Mouse (Mus musculus): ENCODE results near the gene Flt1.

Gene Flt1

DNA sequence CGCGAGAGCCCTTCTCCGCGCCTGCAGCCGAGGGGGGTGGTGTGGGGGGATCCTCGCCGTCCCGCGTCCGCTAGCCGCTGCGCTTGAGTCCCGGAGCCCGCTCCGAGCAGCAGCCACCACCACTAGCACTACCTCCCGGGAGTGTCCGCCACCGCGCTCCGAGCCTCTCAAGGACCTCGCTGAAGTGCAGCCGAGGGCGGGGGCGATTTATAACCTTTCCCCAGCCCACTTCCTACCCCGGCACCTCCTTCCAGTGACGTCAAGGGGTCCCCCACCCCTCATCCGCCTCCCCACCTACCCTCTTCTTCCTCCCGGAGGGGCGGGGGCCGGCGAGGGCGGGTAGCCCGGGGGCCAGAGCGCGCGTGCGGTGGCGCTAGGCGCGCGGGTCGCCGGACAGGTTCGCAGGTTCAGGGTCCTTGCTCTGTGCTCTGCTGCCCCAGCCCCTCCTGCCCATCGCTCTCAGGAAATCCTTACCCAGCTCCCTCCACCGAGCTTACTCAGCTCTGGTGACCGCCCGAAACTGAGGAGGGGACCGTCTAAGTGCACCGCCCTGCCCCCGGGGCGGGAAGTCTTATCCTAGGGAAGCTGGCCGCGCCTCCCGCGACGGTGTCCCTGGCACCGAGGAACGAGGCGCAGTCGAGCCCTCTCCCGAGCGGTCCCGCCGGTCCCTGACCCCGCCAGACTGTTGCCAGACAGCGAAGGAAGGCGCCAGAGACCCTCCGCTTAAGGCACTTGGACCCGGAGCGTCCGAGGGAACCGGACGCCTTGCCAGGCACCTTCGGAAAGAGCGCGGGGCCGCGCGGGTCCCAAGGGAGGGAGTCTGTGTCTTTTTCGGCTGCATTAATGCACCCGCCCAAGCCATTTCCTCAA, at the start of gene Flt1:
Gene Flt1, minus strand, starts transcription at position 181 of the 870 bp plus-strand sequence.
- DNase-seq, result peak; percentile 86

DNA sequence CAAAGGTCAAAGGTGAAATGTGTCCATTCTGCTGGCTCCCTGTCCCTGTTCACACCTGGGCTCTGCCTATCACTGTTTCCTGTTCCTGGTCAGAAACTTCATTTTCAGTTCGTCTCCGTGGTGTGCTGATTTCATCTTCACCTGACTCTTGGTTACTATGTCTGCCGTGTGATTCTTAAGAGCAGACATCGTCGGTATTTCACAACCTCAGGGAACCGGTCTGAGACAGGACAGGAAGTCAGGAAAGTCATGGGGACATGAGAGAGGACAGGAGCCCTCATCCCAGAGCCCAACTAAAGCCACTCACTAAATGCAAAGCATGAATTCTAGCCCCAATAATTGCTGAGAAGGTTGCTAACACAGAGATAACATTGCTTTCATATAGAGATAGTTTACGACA, 49.4 kb upstream of the Flt1 start:
- DNase-seq, result no peak

DNA sequence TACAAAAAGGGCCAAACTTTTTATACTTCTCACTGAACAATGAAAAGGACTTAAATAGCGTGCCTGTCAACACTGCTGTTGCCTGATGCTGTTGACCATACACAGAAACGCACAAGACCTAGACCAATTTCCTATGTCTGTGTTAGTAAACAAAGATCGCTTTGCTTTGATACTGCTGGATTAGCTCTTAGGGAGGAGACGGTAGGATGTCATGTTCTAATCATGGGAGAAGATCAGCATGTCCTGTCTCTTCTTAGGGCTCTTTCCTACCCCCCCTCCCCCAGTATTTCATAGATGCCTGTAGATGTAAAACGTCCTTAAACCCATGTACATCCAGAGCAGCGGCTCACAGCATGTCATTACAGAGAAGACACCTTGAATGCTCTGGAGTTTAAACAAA, 44.1 kb upstream of the Flt1 start:
- no peak for DNase-seq

DNA sequence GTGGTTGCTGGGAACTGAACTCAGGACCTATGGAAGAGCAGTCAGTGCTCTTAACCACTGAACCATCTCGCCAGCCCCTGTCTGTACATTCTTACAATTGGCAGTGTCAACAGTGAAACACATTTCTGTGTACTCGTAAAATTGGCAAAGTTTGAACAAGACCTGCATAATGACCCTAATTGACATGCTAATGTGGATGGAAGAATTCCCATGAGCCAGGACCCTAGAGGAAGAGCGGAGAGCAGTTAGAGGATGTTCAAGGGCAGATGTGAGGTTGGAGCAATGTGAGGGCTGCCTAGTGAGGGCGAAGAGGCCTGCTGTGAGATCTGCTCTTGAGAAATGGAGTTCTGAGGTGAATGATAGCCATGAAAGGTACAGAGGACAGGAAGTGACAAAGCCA, 38.2 kb upstream of the Flt1 start:
- no peak for DNase-seq

DNA sequence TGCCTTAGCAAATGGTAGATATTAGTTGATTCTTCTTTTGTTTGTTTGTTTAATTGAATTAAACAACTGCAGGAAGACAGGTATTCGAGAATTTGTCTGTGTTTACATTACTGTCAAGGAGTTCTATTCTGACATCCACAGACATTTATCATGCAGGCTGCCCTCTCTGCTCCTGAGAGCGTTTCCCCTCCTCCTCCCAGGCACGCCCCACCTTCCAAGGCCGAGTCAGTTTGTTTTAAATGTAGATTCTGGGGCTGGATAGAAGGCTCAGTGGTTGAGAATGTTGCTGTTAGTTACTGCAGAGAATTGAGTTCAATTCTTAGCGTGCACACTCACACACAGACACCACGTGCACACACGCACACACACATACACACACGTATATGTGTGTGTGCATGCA, 36.2 kb upstream of the Flt1 start:
- DNase-seq, result no peak

DNA sequence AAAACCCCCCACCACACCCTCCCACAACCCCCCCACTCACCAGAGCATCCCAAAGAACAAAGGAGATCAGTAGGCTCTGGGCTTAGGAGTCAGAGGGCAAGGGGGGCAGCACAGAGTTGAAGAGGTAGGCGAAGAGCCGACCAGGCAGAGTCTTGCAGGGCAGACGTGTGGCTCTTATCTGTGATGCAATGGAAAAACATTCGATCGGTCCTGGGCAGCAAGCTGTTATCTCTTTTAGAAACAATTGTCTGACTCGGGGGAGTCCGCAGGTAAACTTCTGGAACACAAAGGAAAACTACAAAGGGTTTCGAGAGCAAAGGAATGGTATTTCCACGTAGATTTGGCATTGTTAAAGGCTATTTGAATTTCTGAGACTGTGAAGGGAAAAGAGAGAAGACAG, 35.5 kb upstream of the Flt1 start:
- no peak for DNase-seq

DNA sequence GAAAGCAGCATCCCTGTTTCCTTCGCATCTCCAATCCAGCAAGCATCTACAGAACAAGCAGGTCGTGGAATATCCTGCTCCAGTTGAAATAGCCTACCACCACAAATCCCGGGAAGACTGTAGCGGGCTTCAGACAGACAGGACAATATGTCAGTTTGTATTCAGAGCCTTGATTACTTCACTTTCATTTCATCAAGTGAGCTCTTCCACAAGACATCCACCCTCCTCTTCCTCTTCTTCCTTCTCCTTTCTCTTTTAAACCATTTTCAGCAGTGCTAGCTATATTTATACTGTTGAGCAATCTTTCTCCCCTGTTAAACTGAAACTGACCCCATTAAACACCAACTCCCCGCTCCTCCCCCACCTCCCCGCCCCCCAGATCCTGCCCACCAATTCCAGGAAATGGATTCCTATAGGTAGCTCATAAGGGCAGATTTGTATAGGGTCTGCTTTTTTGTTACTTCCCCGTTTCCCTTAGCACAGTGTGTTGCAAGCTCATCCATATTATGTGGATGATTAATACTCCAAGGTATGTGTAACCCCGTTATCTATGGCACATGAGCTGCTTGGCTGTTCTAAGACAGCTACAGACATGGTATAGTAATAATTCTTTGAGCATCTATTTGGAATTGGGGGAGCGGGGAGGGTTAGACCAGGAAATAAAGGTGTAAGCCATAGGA, 33.0 kb upstream of the Flt1 start:
- no peak for DNase-seq

DNA sequence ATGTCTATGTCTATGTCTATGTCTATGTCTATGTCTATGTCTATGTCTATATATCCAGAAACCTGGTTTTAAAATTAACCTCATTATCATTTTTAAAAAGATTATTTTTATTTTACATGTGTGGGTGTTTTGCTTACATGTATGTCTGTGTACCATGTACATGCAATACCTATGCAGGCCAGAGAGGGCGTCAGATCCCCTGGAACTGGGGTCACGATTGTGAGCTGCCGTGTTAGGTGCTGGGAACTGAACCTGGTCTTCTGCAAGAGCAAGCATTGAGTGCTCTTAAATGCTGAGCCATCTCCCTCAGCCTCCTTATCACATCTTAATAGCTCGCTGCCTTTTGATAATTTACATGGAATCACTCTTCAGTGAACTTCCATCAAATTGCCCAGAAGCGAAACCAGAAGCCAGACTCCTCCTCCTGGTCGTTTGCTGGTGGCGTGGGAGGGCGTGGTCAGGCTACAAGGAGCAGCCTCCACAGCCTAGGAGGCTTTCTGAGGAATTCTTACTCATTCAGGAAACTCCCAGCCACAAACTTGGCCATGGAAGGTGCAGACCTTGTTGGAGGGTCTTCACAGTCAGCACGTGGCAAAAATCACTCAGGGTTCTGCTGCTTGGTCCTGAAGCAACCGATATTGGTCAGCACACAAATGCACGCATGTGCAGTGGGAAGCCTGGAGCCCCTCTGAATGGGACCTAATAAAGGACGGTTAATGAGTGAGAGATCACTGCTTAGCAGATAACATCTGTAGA, 32.2 kb upstream of the Flt1 start:
- DNase-seq, result peak; percentile 48

DNA sequence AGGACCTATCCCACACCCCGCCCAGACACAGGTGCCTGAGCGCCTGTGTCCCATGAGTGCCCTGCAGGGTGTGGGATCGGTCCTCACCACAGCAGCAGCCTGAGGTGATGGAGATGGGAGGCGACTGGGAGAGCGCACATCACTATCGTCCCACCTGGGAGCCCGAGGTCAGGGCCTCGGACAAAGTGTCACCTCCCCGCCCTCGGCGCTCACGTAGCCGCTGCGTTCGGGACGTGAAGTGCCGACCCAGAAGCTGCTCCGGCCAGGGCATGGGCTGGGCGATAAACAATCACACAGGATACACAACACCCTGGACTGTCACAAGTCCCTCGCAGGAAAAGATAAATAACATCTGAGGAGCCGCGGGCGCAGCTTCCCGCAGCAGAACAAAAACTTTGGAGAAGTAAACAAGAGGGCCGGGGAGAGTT, 27.1 kb upstream of the Flt1 start:
- DNase-seq, result peak; percentile 67

DNA sequence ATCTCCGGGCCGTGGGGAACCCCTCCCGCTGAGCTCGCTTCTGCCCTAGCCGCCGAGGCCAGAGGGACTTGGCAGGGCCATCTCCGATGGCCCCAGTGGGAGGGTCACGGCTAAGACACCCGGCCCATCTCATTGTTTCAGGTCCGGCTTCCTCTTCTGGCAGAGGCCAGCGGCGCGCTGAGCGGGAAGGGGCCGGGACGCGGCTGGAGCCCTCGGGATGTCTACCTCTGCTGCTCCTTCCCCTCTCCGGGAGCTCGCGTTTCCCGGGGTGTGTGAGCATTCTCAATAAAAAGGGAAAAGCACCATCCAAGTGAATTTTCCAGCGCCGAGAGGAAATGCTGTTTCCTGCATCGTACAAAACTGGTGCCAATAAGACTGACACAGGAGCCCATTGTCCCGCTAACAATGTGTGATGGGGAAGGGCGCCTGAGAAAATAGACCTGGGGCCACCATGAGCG, 25.9 kb upstream of the Flt1 start:
- peak; percentile 85 for DNase-seq

DNA sequence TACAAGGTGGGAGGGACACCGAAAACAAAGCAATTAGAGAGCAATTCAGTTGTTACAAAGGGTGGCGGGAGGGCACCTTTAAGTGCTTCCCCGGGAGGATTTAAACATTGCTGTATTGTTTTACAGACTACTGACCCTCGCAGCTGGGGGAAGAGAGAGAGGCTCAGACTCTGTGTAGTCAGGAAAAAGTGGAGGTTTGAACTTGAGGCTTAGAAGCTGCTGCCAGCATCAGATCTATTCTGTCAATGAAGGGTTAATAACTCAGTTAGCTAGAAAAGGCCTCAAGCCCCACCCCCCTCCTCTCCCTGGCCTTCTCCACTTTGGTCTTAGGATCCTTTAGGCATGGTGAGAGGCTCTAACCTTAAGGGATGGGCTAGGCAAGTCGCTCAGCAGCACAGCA, 24.2 kb upstream of the Flt1 start:
- no peak for DNase-seq

DNA sequence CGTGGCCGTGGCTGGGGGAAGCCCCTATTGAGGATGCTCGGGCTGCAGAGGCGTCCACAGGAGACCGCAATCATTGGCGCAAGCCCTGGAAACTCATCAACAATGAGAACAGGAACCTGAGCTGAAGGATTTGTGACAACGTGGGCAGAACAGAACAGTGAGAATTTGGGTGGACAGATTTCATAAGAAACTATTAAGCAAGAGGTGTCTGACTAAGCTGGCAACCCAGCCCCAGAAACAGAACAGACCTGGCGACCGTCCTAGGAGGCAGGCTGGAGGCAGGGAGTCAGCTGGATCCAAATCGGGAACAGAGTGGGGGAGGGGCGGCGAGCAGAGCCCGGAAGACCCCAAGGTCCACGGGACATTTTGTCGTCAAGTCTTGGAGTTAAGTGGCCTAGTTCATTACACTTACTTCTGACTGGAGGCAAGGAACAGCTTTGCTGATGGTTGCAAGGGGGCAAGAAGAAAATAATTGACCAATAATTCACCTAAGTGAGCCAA, 22.3 kb upstream of the Flt1 start:
- peak; percentile 56 for DNase-seq

DNA sequence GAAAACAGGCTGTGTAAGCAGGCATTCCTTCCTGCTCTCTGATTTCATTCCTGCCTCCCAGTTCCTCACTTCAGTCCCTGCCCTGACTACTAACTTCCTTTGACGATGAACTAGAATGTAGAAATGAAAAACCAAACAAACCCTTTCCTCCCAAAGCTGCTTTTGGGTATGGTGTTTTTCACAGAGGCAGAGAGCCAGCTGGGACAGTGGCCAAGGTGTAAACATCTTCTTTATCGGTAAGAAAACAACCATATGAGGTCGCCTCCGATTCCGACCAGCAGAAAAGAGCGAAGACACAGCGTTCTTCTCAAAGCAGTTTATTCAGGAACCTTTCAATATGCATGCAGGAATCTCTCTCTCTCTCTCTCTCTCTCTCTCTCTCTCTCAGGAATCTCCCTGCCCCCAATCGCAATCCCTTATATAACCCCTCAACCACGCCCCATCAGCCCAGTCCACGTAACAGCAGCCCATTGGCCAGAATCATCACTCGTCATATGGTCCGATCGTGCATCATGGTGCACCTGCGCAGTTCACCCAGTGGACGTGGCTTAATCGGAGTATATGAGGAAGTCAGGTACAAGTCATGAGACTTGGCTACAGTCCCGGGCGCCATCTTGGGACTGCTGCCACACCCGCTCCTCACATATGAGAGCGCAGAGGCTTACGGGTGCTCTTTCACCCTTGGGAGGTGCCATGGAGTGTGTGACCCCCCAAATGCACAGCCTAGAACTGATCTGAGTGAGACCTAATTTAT, 19.3 kb upstream of the Flt1 start:
- DNase-seq, result no peak

DNA sequence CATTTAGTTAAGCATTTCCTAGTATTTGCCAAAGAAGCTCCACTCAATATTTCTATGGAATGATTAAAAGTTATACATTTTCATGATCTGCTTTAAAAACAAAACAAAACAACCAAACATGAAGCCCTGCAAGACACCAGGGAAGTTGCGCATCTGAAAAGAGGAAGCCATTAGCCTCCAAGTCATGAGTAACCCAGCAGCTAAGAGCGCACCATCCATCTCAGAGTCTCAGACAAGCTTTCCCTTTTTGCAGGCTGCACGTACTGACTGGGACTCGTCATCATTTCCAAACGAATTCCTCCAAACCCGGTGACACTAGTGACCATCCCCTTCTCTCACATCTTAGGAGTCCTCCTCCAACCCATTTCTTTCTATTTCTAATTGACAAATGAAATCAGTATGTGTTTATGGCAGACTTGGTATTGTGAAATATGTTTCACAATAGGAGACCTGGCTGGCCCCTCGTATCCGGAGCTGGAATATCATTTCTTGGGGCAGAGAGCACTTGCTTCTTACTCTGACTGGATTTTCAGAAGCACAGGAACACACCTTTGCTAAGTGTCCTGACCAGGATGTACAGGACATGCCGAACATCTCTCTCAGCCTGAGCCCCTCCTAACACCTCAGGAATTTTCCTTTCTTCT, 16.8 kb upstream of the Flt1 start:
- DNase-seq, result no peak

DNA sequence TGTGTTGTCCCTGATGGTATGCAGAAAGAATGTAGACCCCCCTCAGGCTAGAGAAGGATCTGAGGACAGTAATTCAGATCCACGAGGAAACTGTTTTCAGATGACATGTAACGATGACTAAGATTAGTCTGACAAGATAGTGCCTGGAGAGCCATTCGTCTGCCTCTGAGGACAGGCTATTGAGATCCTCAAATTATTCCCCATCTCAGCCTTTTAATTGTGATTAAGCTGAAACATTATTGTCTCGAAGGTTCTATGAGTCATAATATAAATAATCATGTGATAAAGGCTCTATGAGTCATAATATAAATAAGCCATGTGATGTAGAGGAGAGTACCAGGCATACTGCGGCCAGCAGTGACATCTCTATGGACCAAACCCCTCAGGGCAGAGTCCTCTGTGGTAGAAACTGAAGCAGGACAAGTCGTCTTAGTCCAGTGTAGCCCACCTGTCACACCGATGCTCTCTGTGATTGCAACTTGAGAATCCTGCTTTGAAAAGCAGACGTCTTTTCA, 11.0 kb upstream of the Flt1 start:
- DNase-seq, result no peak

DNA sequence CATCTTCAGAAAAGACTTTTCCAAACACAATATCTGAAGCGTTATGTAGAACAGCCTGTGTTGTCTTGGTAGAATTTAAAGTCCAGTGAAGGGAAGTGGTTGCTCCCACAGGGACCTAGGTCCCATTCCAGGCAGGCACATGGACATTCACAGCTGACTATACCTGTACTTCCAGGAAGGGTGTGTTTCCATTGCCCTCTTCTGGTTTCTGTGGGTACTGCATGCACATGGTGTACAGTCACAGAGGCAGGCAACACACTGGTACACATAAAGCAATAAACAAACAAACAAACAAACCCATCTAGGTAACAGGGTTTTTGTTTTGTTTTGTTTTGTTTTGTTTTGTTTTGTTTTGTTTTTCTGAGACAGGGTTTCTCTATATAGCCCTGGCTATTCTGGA, 7.9 kb upstream of the Flt1 start:
- no peak for DNase-seq

DNA sequence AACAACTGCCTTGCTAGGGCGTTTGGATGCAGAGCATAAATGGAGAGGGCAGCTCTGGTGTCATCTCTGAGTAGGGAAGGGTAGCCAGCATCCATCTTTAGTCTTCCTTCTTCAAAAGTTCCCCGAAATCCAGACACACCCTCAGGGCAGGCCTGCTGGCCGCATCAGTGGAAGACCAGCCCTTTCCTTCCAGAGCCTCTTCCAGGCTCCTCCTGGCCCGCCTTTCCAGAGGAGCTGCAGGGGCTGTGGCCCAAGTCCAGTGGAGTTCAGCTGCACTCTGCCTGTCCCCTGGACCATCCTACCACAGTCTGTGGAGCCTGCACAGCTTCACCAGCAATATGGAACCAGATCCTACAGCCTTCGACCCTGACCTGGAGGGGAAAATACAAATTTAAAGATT, 7.1 kb upstream of the Flt1 start:
- peak; percentile 18 for DNase-seq

DNA sequence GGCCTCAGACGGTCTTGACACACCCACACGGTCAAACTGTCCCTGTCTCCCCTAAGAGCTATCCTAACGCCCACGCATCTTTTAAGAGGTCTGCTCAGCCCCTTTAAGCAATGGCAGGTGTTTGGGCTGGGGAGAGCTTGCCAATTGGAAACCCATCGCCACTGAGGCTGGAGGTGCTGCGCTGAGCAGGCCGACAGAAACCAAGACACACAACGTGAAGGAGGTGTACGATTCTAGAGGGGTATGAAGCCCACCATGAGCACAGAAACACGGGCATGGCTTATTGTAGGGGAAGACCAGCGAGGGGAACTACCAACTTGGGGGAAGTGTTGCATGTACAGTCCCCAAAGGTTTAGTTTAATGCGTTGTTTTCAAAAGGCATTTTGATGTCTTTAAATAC, 1.7 kb upstream of the Flt1 start:
- DNase-seq, result no peak

DNA sequence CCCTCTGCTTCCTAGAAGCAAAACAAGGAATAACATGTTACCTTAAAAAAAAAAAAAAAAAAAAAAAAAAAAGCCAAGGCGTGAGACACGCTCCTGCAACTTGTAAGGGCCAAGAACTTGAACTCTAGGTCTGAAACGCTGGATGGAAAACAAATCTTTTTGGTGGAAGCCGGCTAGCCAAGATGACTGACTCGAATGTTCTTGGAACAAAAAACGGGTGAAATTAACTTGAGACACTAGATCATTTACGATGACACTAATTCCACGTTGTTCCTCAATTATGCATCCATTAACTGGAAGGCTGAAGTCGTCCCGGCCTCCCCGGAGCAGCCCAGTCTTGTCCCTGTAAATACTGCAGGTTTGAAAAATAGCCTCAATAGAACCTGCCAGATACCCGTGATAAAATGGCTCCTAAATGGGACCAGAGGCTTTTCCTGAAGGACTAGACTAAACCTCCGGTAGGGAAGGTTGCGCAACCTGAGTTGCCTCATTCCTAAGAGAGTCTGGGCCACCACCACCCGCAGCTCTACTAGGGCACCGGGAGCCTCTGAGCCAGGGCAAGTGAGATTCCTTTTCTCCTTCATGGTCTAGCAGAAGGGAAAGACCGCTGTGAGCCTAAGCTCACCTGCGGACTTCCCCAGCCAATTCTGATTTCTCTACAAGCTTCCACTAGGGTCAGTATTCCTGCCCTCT, 1.0 kb upstream of the Flt1 start:
- DNase-seq, result no peak

DNA sequence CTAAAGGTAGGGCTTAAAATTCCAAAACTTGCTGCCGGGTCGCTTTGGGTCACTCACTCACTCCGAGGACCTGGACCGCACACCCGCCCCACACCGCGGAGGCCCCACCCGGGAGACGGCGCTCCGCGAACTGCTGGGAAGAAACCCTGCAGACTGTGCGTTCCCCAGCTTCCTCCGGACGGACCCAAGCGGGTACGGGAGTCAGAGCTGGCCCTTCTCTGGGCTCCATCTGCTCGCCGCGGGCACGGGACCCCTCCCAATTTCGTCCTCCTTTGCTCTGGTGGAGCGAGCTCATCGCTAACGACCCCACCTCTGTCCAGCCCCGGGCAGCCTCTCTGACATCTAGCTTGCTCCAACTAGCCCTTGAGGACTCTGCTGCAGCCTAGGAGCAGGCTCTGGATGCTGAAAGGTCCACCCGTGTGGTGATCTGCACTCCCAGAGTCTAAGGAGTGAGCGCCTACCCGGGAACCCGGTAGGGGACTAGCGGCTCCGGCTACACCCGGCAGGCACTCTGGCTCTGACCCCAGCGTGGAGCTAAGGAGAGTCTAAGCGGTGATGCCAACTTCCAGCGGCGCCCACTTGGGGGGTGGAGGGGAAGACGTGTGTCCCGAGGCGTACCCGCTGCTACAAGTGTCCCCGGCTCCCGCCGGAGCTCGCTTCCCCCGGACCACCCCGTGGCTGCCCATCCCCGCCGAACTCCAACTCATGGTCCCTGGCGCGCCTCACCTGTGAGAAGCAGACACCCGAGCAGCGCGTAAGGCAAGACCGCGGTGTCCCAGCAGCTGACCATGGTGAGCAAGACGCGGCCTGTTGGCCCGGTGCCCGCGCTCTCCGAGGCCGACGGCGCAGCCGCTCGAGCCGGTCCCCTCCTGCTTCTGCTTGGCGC, 623 bp downstream of the Flt1 start:
- no peak for DNase-seq

Data from kidney, postnatal 14 days (tissue).